Mouse (Mus musculus) hindbrain, embryonic 10.5 days (tissue): ENCODE measurements at regions not wholly inside any gene's neighbourhood (a gene's known extent, or its start where the extent isn't known, plus 50 kb on each side); places are given as distances from the start of the nearest gene placed in this dataset.

ENCODE experiments used
- DNase-seq: peaks from one replicate; pipeline ENCODE4 v3.0.0-alpha.2; 2017; ENCODE audit warnings: low spot score
- H3K27ac ChIP-seq: fragments of 300-500 bp; sonication (generic); 2 replicates; pipeline ENCODE4 v1.5.1; 2016; ENCODE audit warnings: mild to moderate bottlenecking, moderate library complexity
- H3K27me3 ChIP-seq: fragments of 300-500 bp; sonication (generic); 2 replicates; pipeline ENCODE4 v1.6.1; 2016; ENCODE audit warnings: mild to moderate bottlenecking; ENCODE audit not compliant: poor library complexity, insufficient read depth, severe bottlenecking
- H3K36me3 ChIP-seq: fragments of 300-500 bp; sonication (generic); 2 replicates; pipeline ENCODE4 v1.6.1; 2016; ENCODE audit warnings: mild to moderate bottlenecking, moderate library complexity
- H3K4me1 ChIP-seq: fragments of 300-500 bp; sonication (generic); replicated peaks from 2 replicates; pipeline ENCODE4 v1.6.1; 2016; ENCODE audit warnings: mild to moderate bottlenecking
- H3K4me3 ChIP-seq: fragments of 300-500 bp; sonication (generic); 2 replicates; pipeline ENCODE4 v1.5.1; 2016; ENCODE audit warnings: mild to moderate bottlenecking, moderate library complexity
- H3K9me3 ChIP-seq: fragments of 300-500 bp; sonication (generic); 2 replicates; pipeline ENCODE4 v1.6.1; 2016; ENCODE audit warnings: mild to moderate bottlenecking, moderate library complexity
- WGBS: fragments of 180-500 bp; shearing (Covaris S2); methylation state at CpG from one replicate; pipeline ENCODE4 v1.1.7; 2016; 5-methylcytosine and 5-hydroxymethylcytosine counted together

GRCm38 (mm10) chr17:68097436-68097835 lies 93.5 kb upstream of the Arhgap28 start:
- H3K9me3 ChIP-seq: no peaks in the 10 kb centered on the region
- no peak for DNase-seq
- H3K4me1 ChIP-seq: no peaks in the 10 kb centered on the region
- no peak overlapping the region for H3K4me3 ChIP-seq
- 88% methylated on average over 6 of the region's 6 CpGs for WGBS
- H3K27me3 ChIP-seq: no peaks in the 10 kb centered on the region
- H3K36me3 ChIP-seq: no peaks in the 10 kb centered on the region
- H3K27ac ChIP-seq: no peak overlapping the region

GRCm38 (mm10) chr17:68100093-68100492 lies 96.2 kb upstream of the Arhgap28 start:
- DNase-seq: no peak
- 84% methylated on average over 2 of the region's 2 CpGs for WGBS
- Histone ChIP-seq H3K36me3 (no peaks in the 10 kb centered on the region), H3K4me1 (no peaks in the 10 kb centered on the region), H3K27me3 (no peaks in the 10 kb centered on the region), H3K4me3 (no peak overlapping the region), H3K9me3 (no peaks in the 10 kb centered on the region), H3K27ac (no peak overlapping the region)

GRCm38 (mm10) chr17:68103346-68103745 lies 99.4 kb upstream of the Arhgap28 start:
- H3K36me3 ChIP-seq: no peaks in the 10 kb centered on the region
- no peaks in the 10 kb centered on the region for H3K27me3 ChIP-seq
- no peak overlapping the region for H3K4me3 ChIP-seq
- H3K9me3 ChIP-seq: no peaks in the 10 kb centered on the region
- 89% methylated on average over 6 of the region's 6 CpGs for WGBS
- DNase-seq: no peak
- no peak overlapping the region for H3K27ac ChIP-seq
- no peaks in the 10 kb centered on the region for H3K4me1 ChIP-seq

- H3K9me3 ChIP-seq: no peaks in the 10 kb centered on the region
- H3K4me1 ChIP-seq: no peaks in the 10 kb centered on the region
- H3K36me3 ChIP-seq: no peaks in the 10 kb centered on the region
- 61% methylated on average over 8 of the region's 8 CpGs for WGBS
- no peak for DNase-seq
- no peaks in the 10 kb centered on the region for H3K27me3 ChIP-seq
- no peak overlapping the region for H3K4me3 ChIP-seq
- no peak overlapping the region for H3K27ac ChIP-seq
Measured at GRCm38 (mm10) chr17:68106366-68106765, 102.4 kb upstream of the Arhgap28 start.

GRCm38 (mm10) chr17:68107875-68108274 lies 104.0 kb upstream of the Arhgap28 start:
- H3K27ac ChIP-seq: no peak overlapping the region
- no peak for DNase-seq
- no peak overlapping the region for H3K4me3 ChIP-seq
- no peaks in the 10 kb centered on the region for H3K27me3 ChIP-seq
- H3K36me3 ChIP-seq: no peaks in the 10 kb centered on the region
- 80% methylated on average over 5 of the region's 5 CpGs for WGBS
- H3K4me1 ChIP-seq: no peaks in the 10 kb centered on the region
- no peaks in the 10 kb centered on the region for H3K9me3 ChIP-seq

- no peaks in the 10 kb centered on the region for H3K4me1 ChIP-seq
- H3K27ac ChIP-seq: no peak overlapping the region
- no peak overlapping the region for H3K4me3 ChIP-seq
- H3K27me3 ChIP-seq: no peaks in the 10 kb centered on the region
- H3K36me3 ChIP-seq: no peaks in the 10 kb centered on the region
- 83% methylated on average over 4 of the region's 4 CpGs for WGBS
- DNase-seq: no peak
- H3K9me3 ChIP-seq: no peaks in the 10 kb centered on the region
Measured at GRCm38 (mm10) chr17:68111834-68112473, 108.0 kb upstream of the Arhgap28 start.

GRCm38 (mm10) chr17:68112763-68113330 lies 108.9 kb upstream of the Arhgap28 start:
- 87% methylated on average over 5 of the region's 5 CpGs for WGBS
- no peaks in the 10 kb centered on the region for H3K4me1 ChIP-seq
- H3K27me3 ChIP-seq: no peaks in the 10 kb centered on the region
- H3K36me3 ChIP-seq: no peaks in the 10 kb centered on the region
- no peak overlapping the region for H3K27ac ChIP-seq
- no peaks in the 10 kb centered on the region for H3K9me3 ChIP-seq
- no peak for DNase-seq
- no peak overlapping the region for H3K4me3 ChIP-seq

- no peaks in the 10 kb centered on the region for H3K4me1 ChIP-seq
- H3K27me3 ChIP-seq: no peaks in the 10 kb centered on the region
- H3K4me3 ChIP-seq: no peak overlapping the region
- DNase-seq: no peak
- H3K27ac ChIP-seq: no peak overlapping the region
- no peaks in the 10 kb centered on the region for H3K36me3 ChIP-seq
- H3K9me3 ChIP-seq: no peaks in the 10 kb centered on the region
- WGBS: 78% methylated on average over 4 of the region's 4 CpGs
Measured at GRCm38 (mm10) chr17:68115599-68115998, 111.7 kb upstream of the Arhgap28 start.

- WGBS: 71% methylated on average over 3 of the region's 3 CpGs
- no peaks in the 10 kb centered on the region for H3K9me3 ChIP-seq
- no peak overlapping the region for H3K27ac ChIP-seq
- H3K4me3 ChIP-seq: no peak overlapping the region
- no peak for DNase-seq
- no peaks in the 10 kb centered on the region for H3K4me1 ChIP-seq
- no peaks in the 10 kb centered on the region for H3K27me3 ChIP-seq
- H3K36me3 ChIP-seq: no peaks in the 10 kb centered on the region
Measured at GRCm38 (mm10) chr17:68119055-68119698, 115.3 kb upstream of the Arhgap28 start.

GRCm38 (mm10) chr17:68120230-68120629 lies 116.3 kb upstream of the Arhgap28 start:
- Histone ChIP-seq H3K4me3 (no peak overlapping the region), H3K9me3 (no peaks in the 10 kb centered on the region), H3K36me3 (no peaks in the 10 kb centered on the region), H3K27ac (no peak overlapping the region), H3K4me1 (no peaks in the 10 kb centered on the region), H3K27me3 (no peaks in the 10 kb centered on the region)
- no peak for DNase-seq
- WGBS: 94% methylated on average over 5 of the region's 5 CpGs

- no peak for DNase-seq
- 81% methylated on average over 6 of the region's 6 CpGs for WGBS
- no peaks in the 10 kb centered on the region for H3K27me3 ChIP-seq
Measured at GRCm38 (mm10) chr17:68120744-68121143, 116.8 kb upstream of the Arhgap28 start.

GRCm38 (mm10) chr17:68134373-68134772 lies 130.5 kb upstream of the Arhgap28 start:
- no peaks in the 10 kb centered on the region for H3K9me3 ChIP-seq
- no peak for DNase-seq
- no peak overlapping the region for H3K27ac ChIP-seq
- peaks cover 6% of the 10 kb centered on the region; the same call in 1 of the 2 replicates for H3K4me1 ChIP-seq
- H3K4me3 ChIP-seq: no peak overlapping the region
- H3K36me3 ChIP-seq: no peaks in the 10 kb centered on the region
- no peaks in the 10 kb centered on the region for H3K27me3 ChIP-seq
- WGBS: 84% methylated on average over 10 of the region's 10 CpGs

More at GRCm38 (mm10) chr17:68120744-68121143, 116.8 kb upstream of the Arhgap28 start:
- Histone ChIP-seq H3K4me1 (no peaks in the 10 kb centered on the region), H3K9me3 (no peaks in the 10 kb centered on the region), H3K36me3 (no peaks in the 10 kb centered on the region), H3K27ac (no peak overlapping the region), H3K4me3 (no peak overlapping the region)

- Histone ChIP-seq H3K27ac (no peak overlapping the region), H3K4me3 (no peak overlapping the region), H3K36me3 (no peaks in the 10 kb centered on the region), H3K4me1 (peaks cover 6% of the 10 kb centered on the region; the same call in 1 of the 2 replicates), H3K27me3 (no peaks in the 10 kb centered on the region), H3K9me3 (no peaks in the 10 kb centered on the region)
- 63% methylated on average over 5 of the region's 5 CpGs for WGBS
- DNase-seq: no peak
Measured at GRCm38 (mm10) chr17:68135436-68135835, 131.5 kb upstream of the Arhgap28 start.
